Mouse (Mus musculus): ENCODE measurements around the gene Tmem28.
A peak's percentile ranks its signal among the peaks of the same experiment; 100 is the strongest.

The Tmem28 gene

GRCm38 (mm10) chrX:99820790-99821395 is at the start of gene Tmem28:
Gene Tmem28, plus strand, starts transcription at chrX:99821021.
- no peak for DNase-seq (ENCODE audit: low read depth, low spot score)

- no peak for DNase-seq (ENCODE audit: low read depth, low spot score)
These were observed 40.5 kb upstream of the Tmem28 start for GRCm38 (mm10) chrX:99780308-99780707.

- DNase-seq (ENCODE audit: low read depth, low spot score): no peak
These were observed 12.4 kb upstream of the Tmem28 start for GRCm38 (mm10) chrX:99808375-99808774.

GRCm38 (mm10) chrX:99819395-99819935 is 1.4 kb upstream of the Tmem28 start:
- DNase-seq (ENCODE audit: low read depth, low spot score): peak; percentile 67

GRCm38 (mm10) chrX:99819936-99820789 is 658 bp upstream of the Tmem28 start:
- no peak for DNase-seq (ENCODE audit: low read depth, low spot score)

- DNase-seq (ENCODE audit: low read depth, low spot score): no peak
These were observed 21.3 kb downstream of the Tmem28 start for GRCm38 (mm10) chrX:99842090-99842489.

GRCm38 (mm10) chrX:99853261-99853741 is 32.5 kb downstream of the Tmem28 start:
- peak; percentile 51 for DNase-seq (ENCODE audit: low read depth, low spot score)

GRCm38 (mm10) chrX:99853834-99854233 is 33.0 kb downstream of the Tmem28 start:
- DNase-seq (ENCODE audit: low read depth, low spot score): no peak

- no peak for DNase-seq (ENCODE audit: low read depth, low spot score)
These were observed 51.4 kb downstream of the Tmem28 start for GRCm38 (mm10) chrX:99872228-99872627.

- no peak for DNase-seq (ENCODE audit: low read depth, low spot score)
These were observed 51.9 kb downstream of the Tmem28 start for GRCm38 (mm10) chrX:99872632-99873201.

- no peak for DNase-seq (ENCODE audit: low read depth, low spot score)
These were observed 52.6 kb downstream of the Tmem28 start for GRCm38 (mm10) chrX:99873259-99873919.

- no peak for DNase-seq (ENCODE audit: low read depth, low spot score)
These were observed 53.1 kb downstream of the Tmem28 start for GRCm38 (mm10) chrX:99873920-99874296.

- DNase-seq (ENCODE audit: low read depth, low spot score): no peak
These were observed 56.0 kb downstream of the Tmem28 start for GRCm38 (mm10) chrX:99876781-99877180.

- no peak for DNase-seq (ENCODE audit: low read depth, low spot score)
These were observed 62.6 kb downstream of the Tmem28 start for GRCm38 (mm10) chrX:99883396-99883795.
